Mouse (Mus musculus): ENCODE measurements around the gene Lnpep.

The Lnpep gene

DNA sequence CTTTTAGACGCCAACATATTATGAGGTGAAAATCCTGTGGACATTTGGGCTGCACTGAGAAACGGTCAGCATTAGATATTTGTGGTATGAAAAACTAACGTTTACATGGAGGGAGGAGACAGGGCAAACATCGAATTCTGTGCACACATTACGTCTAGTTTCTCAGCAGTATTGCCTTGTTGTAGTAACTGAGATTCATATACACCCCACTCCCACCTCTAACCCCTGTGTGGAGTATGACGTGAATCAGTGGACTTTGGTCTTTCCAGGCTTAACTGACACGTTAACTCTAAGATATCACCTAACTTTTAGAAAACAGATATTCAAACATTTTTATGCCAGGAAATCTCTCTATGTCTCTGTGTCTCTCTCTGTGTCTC lies 133.2 kb downstream of the Lnpep start:
- no peak for DNase-seq

DNA sequence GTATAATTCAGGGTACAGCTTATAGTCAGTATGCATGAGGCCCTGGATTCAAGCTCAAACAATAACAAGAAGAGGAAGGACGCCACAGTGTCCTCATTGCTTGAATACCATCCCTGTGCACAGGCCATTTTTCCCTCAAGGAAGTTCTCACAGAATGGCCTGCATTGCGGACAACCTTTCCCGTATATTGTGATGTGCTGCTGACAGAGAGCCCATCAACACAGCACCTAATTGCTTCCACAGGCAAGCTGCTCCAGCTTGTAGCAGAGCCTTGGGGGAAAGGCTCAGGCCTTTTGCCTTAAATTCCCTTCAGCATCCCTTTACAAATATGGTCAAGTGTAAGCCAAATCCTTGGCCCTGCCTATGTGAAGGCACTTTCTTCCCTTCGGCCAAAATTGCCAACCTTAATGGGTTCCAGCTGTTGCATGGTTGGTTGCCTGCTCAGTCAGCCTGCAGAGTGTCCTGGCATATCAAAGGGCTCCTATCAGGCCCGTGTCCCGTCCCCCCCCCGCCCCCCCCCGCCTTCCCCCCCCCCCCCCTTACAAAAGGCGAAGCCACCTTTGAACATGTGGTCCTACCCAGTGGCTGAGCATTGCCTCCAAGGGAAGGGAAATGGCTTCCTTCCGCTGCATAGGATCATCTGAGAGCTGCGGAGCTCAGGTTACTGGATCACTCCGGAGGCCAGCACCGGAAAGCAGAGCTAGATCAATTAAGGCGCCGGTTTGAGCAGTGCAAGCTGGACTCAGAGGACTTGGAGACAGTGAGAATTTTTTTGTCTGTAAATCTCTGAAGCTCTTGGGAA lies 133.8 kb downstream of the Lnpep start:
- no peak for DNase-seq

GRCm38 (mm10) chr17:17485789-17486188 lies 139.1 kb downstream of the Lnpep start:
- no peak for DNase-seq

Measured in right cerebral cortex, postnatal 25 days (tissue).